Mouse (Mus musculus) ovary, postnatal 14 days (tissue): ENCODE results near the gene Fignl1.

ENCODE experiments used
- DNase-seq: peaks from one replicate; pipeline ENCODE4 v3.0.0; 2022; ENCODE audit warnings: low spot score

Fignl1 gene

DNA sequence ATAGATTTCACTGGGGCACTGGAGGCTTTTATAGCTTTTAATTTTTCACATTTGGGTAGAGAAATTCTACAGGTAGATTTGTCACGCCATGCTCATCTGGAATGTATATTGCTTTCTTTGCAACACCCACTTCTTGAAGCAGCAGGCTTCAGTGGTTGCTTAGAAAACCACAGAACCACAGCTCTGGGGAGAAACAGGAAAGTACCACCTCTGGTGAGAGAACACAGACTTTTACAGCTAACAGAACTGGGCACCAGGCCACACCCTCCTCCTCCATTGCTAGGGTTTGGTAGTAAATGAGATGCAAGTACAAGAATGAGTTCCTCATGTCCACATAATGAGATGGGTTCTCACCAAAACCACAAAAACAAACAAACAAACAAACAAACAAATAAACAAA lies 42.7 kb downstream of the Fignl1 start:
- DNase-seq: no peak

DNA sequence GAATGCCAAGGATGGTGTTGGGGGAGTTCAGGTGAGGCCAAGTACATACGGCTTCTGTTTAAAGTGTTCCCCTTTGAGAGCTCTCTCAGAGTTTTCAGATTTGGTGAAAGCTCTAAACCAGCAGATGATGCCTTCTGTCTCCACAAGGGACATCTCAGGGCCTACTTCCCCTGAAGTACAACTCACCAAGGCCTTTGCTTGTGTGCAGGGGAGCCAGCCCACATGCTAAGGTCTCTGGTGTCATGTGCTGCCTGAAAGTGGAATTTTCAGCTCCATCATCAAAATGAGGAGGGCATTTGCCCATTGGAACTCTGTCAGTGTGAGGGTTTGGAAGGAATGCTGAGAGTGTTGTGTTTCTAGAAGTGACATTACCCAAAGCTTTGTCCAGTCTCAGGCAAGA lies 43.3 kb downstream of the Fignl1 start:
- DNase-seq: no peak

DNA sequence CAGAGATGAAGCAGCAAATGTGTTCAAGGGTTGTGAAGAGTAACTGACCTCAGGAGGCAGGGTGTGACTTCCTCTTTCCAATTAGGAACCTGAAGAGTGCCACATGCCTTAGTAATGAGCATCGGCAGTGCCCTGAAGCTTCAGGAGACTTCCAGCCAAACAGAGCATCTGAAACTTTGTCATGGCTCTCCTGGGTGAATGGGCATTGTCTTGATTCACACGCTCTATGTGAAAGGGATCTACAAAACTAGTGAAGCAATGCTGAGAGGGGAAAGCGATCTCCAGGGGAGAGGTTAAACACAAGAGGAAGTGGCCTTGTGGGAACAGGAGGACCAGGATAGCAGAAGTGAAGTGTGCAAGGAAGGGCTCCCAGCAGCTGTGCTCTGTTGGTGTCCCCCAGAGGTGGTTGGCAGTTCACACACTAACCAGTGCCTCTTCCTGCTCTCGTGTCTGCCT lies 45.5 kb downstream of the Fignl1 start:
- DNase-seq: no peak

DNA sequence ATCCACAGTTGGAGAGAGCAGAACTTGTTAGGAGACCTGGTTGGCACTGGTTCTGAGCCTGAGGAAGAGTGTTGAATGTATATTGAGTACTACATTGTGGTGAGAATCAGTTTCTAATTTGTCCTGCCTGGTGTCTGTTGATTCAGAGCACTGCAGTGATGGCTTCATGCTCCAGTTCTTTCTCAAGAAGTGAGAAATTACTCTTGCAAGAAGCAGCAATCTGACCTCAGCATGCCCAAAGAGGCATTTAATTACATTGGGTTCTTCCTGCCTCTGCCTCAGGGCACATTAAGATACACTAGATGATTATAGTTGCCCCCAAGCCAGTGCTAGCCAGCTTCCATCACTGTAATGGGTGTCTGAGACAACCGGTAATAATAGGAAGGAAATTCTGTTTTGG lies 49.9 kb downstream of the Fignl1 start:
- no peak for DNase-seq

DNA sequence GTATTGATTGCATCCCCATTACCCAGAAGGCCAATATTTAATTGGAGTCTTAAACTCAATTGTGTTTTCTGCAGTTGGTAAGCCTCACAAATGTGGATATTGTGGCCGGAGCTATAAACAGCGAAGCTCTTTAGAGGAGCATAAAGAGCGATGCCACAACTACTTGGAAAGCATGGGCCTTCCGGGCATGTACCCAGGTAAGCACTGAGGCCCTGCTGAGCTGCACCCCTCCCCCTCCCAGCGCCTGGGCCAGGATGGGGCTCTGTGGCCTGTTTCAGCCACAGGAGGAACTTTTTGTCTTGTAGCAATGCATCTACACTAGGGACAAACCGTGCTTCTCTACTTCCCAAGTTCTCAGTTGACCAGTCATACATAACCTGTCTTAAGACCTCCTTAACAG lies 50.6 kb downstream of the Fignl1 start:
- DNase-seq: no peak

DNA sequence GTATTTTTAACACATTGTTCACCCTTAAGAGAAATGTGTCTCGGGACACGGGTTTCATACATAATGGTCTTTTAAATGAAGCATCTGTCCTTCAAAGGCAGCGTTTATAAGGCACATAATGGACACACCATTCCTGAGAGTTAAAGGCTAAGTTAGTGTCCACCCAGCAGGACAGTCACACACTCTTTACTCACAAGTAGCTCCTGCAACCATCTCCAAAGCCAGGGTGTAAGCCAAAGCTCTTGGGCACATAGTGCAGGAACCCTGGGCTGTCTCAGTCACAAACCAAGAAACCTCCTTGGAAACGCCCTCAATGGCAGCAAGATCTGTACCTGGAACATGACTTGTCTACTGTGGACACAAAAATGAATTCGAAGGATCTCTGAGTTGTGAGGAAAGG lies 55.9 kb downstream of the Fignl1 start:
- DNase-seq: no peak

DNA sequence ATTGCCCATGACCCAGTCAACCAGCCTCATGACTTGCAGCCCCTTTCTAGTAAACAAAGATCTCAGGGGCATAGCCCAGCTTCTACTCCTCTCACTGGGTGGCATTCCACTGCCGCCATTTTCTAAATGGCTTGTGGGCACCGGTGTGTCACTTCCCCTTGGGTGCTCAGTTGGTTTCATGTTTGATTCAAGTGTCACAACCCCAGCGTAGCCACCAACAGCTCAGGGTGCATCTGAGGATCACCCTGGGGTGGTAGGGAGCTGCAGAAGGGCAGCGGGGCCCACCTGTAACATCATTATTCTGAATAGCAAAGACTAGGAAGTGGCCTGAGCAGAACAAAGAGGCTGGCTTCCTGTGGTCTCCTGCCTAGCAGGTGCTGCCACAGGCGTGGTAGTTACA lies 57.7 kb downstream of the Fignl1 start:
- DNase-seq: no peak

DNA sequence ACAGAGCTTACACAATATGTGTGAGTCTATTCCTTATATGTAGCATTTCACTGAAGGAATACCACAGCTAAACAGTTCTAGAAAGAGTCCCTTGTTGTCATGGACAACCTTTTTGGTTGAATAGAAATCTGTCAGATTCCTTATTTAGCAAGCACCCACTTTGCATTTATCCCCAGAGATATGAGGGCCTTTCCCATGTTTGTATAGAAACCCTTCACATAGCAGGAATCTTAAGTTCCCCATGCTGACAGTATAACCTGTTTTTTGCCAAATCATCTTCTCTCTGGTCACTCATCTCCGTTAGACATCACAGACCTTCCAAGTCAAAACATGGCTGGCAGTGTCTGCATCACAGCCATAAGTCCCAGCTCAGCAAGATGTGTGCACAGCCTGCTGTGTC lies 64.5 kb downstream of the Fignl1 start:
- DNase-seq: no peak

DNA sequence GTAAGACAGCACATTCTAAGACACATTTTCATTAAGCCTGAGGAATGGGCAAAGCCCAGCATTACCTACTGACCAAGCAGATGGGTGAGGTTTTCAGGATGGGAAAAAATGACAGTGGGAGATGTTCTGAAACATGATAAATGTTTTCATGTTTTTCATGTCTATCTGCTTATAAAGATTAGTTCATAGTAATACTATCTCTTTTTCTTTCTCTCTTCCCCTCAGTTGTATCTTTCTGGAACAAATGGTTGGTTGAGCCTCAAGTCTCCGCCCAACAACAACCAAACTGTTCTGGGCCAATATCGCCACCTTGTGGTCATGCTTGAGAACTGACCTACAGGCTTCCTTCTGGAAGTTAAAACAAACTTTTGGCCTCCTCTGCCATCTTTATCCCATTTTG lies 66.1 kb downstream of the Fignl1 start:
- peak; percentile 22 for DNase-seq

DNA sequence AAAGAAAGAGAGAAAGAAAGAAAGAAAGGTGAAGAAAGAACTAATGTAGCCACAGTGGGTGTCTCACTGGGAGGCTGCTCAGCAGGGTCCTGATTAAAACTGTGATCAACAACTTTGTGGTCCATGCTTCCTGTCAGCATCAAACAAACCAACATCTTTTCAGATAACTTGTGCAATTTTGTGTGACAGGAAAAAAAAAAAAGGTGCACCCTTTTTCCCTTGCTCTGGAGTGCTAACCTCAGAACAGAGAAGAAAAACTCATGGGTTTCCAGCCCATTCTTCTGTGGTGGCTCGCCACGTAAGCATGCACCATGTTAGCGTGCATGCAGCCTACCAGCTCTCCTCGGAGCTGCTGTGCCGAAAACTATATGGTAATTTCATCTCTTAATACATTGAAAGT lies 67.2 kb downstream of the Fignl1 start:
- no peak for DNase-seq

DNA sequence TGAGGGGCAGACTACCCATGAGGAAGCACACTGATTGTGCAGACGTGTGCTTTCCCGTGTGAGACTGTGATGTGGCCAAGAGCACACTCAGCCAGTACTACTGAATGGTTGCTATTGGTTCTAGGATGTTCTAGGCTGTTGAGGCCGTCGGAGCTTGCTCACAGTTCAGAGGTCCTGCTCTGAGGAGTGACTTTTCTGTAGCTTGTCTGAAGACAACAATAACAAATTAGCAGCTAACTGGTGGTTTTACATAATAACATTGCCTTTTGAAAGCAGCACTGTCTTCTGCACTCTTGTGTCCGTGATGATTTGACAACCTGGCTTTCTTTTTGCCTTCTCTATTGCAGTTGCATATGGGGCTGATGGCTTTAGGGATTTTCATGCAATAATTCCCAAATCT lies 68.2 kb downstream of the Fignl1 start:
- DNase-seq: no peak

DNA sequence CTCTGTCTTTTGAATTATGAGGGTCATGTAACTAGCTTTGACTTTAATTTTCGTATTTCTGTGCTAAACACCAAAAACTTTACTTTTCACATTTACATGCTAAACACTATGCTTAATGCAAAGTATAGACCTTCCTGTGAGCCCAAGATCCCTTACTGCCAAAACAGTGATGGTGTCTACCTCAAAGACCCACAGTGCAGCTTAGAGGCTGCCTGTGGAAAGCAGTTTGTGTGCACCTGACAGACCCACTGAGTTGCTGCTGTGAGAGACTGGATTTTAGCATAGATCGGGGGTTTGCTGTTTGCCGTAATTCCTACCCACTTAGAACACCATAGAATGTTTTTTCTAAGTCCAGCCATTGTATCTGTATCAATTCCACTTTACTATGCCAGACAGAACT lies 69.7 kb downstream of the Fignl1 start:
- DNase-seq: no peak

DNA sequence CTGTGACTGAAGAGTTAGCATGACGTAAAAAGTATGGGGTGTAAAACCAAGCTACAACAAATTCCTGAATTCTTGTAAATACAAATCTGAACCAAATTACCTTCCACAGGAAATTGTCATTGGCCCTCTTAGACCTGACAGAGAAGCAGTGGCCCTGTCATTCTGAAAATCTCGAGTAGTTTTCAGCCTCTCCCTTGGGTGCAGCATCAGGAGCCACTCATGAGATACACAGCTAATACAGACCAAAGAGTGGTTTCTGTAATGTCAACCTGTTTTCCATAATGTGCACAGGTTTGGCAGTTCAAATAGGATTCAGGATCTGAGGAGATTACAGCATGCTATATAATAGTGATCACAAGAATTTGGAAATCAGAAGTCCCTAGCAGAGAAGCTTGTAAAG lies 71.2 kb downstream of the Fignl1 start:
- DNase-seq: no peak
